Mouse (Mus musculus) testis, adult 2 months (tissue): ENCODE measurements at regions not wholly inside any gene's neighbourhood (a gene's known extent, or its start where the extent isn't known, plus 50 kb on each side); places are given as distances from the start of the nearest gene placed in this dataset.

Source experiments
- CTCF ChIP-seq: fragments of 200-500 bp; IDR thresholded peaks from 2 replicates; pipeline ENCODE4 v1.5.1; 2012; ENCODE audit warnings: low read depth, mild to moderate bottlenecking, inconsistent platforms, low read length, moderate library complexity; ENCODE audit not compliant: control insufficient read depth, insufficient read depth, insufficient replicate concordance
- POLR2A ChIP-seq: fragments of 200-500 bp; IDR thresholded peaks from 2 replicates; pipeline ENCODE4 v1.6.1; 2012; ENCODE audit warnings: low read depth, mild to moderate bottlenecking, inconsistent platforms, low read length, moderate library complexity; ENCODE audit not compliant: control insufficient read depth

DNA sequence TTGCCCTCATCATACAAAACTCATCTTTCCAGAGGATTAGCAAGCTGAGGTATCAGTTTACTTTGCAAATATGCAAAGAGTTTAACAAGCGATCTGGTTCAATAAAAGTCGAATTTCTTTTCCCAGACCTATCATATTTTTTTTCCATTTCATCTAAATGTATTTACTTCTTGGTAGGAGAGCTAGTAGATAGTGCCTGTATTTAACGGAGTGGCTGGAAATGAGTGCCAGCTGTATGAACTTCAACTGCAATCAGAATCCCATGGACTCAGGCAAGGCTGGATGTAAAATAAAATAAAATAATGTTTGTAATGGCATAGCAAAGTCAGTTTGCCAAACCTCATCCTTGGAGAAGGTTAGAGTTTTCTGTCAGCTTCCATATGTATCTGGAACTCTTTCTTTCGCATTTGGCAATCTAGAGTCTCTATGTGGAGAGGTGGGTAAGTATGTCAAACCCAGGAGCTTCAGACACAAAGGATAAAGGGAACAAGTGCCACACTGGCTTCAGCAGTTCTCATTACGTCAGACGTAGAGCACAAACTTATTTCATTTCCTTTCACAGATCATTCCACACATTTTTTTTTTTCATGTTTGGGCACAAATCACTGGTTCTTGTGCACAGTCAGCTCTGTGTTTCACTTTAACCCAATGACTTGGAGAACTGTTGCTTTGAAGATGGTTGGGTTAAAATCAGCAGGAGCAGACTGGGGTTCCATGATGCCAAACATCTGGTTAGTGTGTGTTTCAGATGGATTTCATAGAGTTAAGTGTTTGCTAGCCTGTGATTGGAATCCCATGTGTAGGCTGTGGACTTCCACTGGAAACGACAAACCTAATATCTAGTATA lies 357.2 kb upstream of the Tmc3 start:
- no peak for TF ChIP-seq CTCF
- no peak for TF ChIP-seq POLR2A
